Mouse (Mus musculus): Measurements from ENCODE around the gene Gm17482. TPM values are rescaled to one million over a fixed set of nuclear protein-coding genes. Genes with fewer than 3 reads are reported as not detected.
A peak's percentile ranks its signal among the peaks of the same experiment; 100 is the strongest.

The Gm17482 gene
- polyA plus RNA-seq, 1 experiment from 2014 or later, result not detected

DNA sequence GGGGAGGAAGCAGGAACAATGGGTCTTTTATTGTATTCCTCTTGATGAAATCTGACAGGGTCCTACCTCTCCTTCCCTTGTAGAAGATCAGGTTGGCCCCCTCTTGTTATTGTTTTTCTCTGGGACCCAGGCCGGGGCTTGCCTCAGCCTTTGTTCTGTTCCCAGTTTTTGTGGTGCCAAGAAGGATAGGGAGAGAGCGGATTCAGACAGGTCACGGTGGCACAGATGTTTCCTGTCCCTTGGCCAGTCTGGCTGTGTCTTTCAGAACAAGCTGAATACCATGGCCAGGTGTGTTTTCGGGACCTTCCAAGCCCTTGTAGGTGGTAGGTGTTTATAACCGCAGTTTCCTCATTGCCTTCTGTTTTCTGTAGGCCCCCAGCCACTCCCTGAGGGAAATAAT is 14.0 kb upstream of the Gm17482 start:
- Histone ChIP-seq H3K9me3 (ENCODE audit: control insufficient read depth, low read length) (no peaks in the 10 kb centered on the region), H3K27me3 (replicated peaks; ENCODE audit: control insufficient read depth, insufficient read depth, low read length) (no peaks in the 10 kb centered on the region), H3K4me3 (ENCODE audit: low read depth, low read length) (no peak overlapping the region), H3K27ac (ENCODE audit: low read depth, low read length) (no peak overlapping the region), H3K9ac (ENCODE audit: low read depth, low read length) (no peak overlapping the region), H3K4me2 (no peak overlapping the region), H3K4me1 (replicated peaks; ENCODE audit: control insufficient read depth, insufficient read depth, low read length) (no peaks in the 10 kb centered on the region; the same call in 1 of the 2 replicates), H3K36me3 (ENCODE audit: control insufficient read depth, insufficient read depth, low read length) (no peaks in the 10 kb centered on the region)
- ATAC-seq (replicated peaks; ENCODE audit: low FRiP score), result no peak
- no peak for DNase-seq (ENCODE audit: low spot score)
- 63% methylated on average over 5 of the region's 5 CpGs for WGBS

DNA sequence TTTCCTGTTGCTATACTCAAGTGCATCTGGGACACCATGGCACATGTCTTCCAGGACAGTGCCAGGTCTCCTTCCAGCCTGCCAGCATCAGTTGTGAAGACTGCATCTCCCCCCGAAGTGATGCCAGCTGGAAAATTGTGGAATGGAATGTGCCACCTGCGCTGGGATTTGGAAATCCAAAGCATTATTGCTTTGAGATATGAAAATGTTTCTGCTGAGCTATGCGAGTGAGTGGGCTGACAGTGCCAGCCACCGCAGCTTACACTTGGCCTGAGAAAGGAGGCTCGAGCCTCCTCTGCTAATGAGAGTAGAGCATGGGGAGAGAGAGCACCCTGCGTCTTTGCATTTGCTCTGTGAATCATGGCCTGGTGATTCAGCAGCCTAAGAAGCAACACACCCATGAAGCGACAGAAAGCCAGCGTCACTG is 5.9 kb upstream of the Gm17482 start:
- no peaks in the 10 kb centered on the region for H3K9me3 ChIP-seq (ENCODE audit: control insufficient read depth, low read length)
- H3K36me3 ChIP-seq (ENCODE audit: control insufficient read depth, insufficient read depth, low read length), result no peaks in the 10 kb centered on the region
- 75% methylated on average over 8 of the region's 8 CpGs for WGBS
- no peak overlapping the region for H3K9ac ChIP-seq (ENCODE audit: low read depth, low read length)
- no peaks in the 10 kb centered on the region for H3K4me1 ChIP-seq (replicated peaks; ENCODE audit: control insufficient read depth, insufficient read depth, low read length)
- no peak overlapping the region for H3K4me2 ChIP-seq
- H3K27ac ChIP-seq (ENCODE audit: low read depth, low read length), result no peak overlapping the region
- H3K27me3 ChIP-seq (replicated peaks; ENCODE audit: control insufficient read depth, insufficient read depth, low read length), result no peaks in the 10 kb centered on the region
- no peak overlapping the region for H3K4me3 ChIP-seq (ENCODE audit: low read depth, low read length)
- ATAC-seq (replicated peaks; ENCODE audit: low FRiP score), result no peak
- no peak for DNase-seq (ENCODE audit: low spot score)

DNA sequence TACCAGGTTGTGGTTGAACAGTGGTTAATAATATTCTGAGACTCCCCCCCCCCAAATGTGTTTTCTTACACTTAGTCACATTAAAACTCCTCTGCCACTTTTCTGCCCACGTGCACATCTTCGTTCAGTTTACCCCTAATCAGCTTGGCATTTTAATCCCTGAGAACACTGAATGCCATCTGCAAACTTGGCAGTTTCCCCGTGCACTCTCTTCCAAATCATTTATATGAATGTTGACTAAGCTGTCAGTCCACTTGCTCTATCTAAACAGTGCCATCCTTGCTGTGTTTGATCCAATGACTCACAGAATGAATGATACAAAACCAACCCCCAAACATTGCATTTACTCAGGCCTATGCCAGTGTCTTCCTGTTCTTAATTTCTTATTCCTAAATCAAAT is 1.6 kb upstream of the Gm17482 start:
- no peaks in the 10 kb centered on the region for H3K27me3 ChIP-seq (replicated peaks; ENCODE audit: control insufficient read depth, insufficient read depth, low read length)
- H3K4me2 ChIP-seq, result no peak overlapping the region
- H3K9ac ChIP-seq (ENCODE audit: low read depth, low read length), result no peak overlapping the region
- DNase-seq (ENCODE audit: low spot score) (no peak), ATAC-seq (replicated peaks; ENCODE audit: low FRiP score) (no peak)
- no peak overlapping the region for H3K4me3 ChIP-seq (ENCODE audit: low read depth, low read length)
- 68% methylated on average over 3 of the region's 3 CpGs for WGBS
- H3K36me3 ChIP-seq (ENCODE audit: control insufficient read depth, insufficient read depth, low read length), result no peaks in the 10 kb centered on the region
- no peaks in the 10 kb centered on the region for H3K4me1 ChIP-seq (replicated peaks; ENCODE audit: control insufficient read depth, insufficient read depth, low read length)
- no peak overlapping the region for H3K27ac ChIP-seq (ENCODE audit: low read depth, low read length)
- H3K9me3 ChIP-seq (ENCODE audit: control insufficient read depth, low read length), result no peaks in the 10 kb centered on the region

DNA sequence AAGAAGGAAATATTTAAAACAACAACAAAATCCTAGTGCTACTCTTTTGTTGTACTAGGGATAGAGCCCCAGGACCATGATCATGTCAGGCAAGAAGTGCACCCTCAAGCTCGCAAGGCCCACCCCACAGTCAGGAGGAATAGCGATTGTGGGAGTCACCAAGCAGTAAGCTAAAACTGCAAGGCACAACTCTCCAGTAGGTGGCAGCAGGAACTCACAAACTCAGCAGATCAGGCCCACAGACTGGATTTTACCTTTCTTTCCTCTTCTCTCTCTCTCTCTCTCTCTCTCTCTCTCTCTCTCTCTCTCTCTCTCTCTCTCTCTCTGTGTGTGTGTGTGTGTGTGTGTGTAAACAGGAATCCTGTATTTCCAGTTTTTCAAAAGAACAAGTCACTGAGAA is 386 bp downstream of the Gm17482 start:
- WGBS, result 10% methylated on average over 2 of the region's 2 CpGs
- Histone ChIP-seq H3K4me3 (ENCODE audit: low read depth, low read length) (no peak overlapping the region), H3K4me1 (replicated peaks; ENCODE audit: control insufficient read depth, insufficient read depth, low read length) (no peaks in the 10 kb centered on the region), H3K27ac (ENCODE audit: low read depth, low read length) (no peak overlapping the region), H3K36me3 (ENCODE audit: control insufficient read depth, insufficient read depth, low read length) (no peaks in the 10 kb centered on the region), H3K27me3 (replicated peaks; ENCODE audit: control insufficient read depth, insufficient read depth, low read length) (no peaks in the 10 kb centered on the region), H3K9me3 (ENCODE audit: control insufficient read depth, low read length) (no peaks in the 10 kb centered on the region), H3K9ac (ENCODE audit: low read depth, low read length) (no peak overlapping the region), H3K4me2 (no peak overlapping the region)
- ATAC-seq (replicated peaks; ENCODE audit: low FRiP score), result no peak
- peak; percentile 49 for DNase-seq (ENCODE audit: low spot score)

GRCm38 (mm10) chr6:115230557-115230956 is 3.4 kb downstream of the Gm17482 start:
- no peaks in the 10 kb centered on the region for H3K9me3 ChIP-seq (ENCODE audit: control insufficient read depth, low read length)
- WGBS, result 79% methylated on average over 3 of the region's 3 CpGs
- H3K36me3 ChIP-seq (ENCODE audit: control insufficient read depth, insufficient read depth, low read length), result no peaks in the 10 kb centered on the region
- no peaks in the 10 kb centered on the region; the same call in 1 of the 2 replicates for H3K27me3 ChIP-seq (replicated peaks; ENCODE audit: control insufficient read depth, insufficient read depth, low read length)
- no peaks in the 10 kb centered on the region for H3K4me1 ChIP-seq (replicated peaks; ENCODE audit: control insufficient read depth, insufficient read depth, low read length)
- H3K4me2 ChIP-seq, result no peak overlapping the region
- ATAC-seq (replicated peaks; ENCODE audit: low FRiP score) (no peak), DNase-seq (ENCODE audit: low spot score) (no peak)
- no peak overlapping the region for H3K9ac ChIP-seq (ENCODE audit: low read depth, low read length)
- no peak overlapping the region for H3K27ac ChIP-seq (ENCODE audit: low read depth, low read length)
- no peak overlapping the region for H3K4me3 ChIP-seq (ENCODE audit: low read depth, low read length)

DNA sequence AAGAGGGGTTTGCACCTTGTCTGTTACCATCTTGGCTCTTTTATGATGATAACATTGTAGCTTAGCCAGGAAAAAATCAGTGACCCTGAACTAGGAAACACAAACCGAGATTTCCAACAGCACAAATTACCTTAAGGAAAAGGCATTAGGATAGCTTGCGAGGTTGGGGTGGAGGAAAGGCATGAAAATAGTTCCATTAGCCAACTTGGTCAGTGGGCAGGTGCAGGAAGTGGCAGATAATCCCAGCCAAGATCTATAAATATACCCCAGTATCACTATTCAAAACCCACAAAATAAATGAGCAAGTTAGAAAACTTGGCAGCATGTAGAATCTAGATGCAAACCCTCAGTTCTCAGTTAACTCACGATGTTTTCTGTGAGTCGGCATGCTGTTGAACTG is 4.7 kb downstream of the Gm17482 start:
- no peaks in the 10 kb centered on the region for H3K9me3 ChIP-seq (ENCODE audit: control insufficient read depth, low read length)
- 76% methylated on average over 4 of the region's 4 CpGs for WGBS
- no peaks in the 10 kb centered on the region; the same call in 1 of the 2 replicates for H3K27me3 ChIP-seq (replicated peaks; ENCODE audit: control insufficient read depth, insufficient read depth, low read length)
- H3K36me3 ChIP-seq (ENCODE audit: control insufficient read depth, insufficient read depth, low read length), result no peaks in the 10 kb centered on the region
- ATAC-seq (replicated peaks; ENCODE audit: low FRiP score) (no peak), DNase-seq (ENCODE audit: low spot score) (no peak)
- H3K4me2 ChIP-seq, result no peak overlapping the region
- no peak overlapping the region for H3K4me3 ChIP-seq (ENCODE audit: low read depth, low read length)
- no peak overlapping the region for H3K27ac ChIP-seq (ENCODE audit: low read depth, low read length)
- no peaks in the 10 kb centered on the region for H3K4me1 ChIP-seq (replicated peaks; ENCODE audit: control insufficient read depth, insufficient read depth, low read length)
- H3K9ac ChIP-seq (ENCODE audit: low read depth, low read length), result no peak overlapping the region

GRCm38 (mm10) chr6:115232562-115232961 is 5.4 kb downstream of the Gm17482 start:
- no peak overlapping the region for H3K27ac ChIP-seq (ENCODE audit: low read depth, low read length)
- H3K4me2 ChIP-seq, result no peak overlapping the region
- WGBS, result 69% methylated on average over 1 of the region's 1 CpGs
- no peaks in the 10 kb centered on the region for H3K36me3 ChIP-seq (ENCODE audit: control insufficient read depth, insufficient read depth, low read length)
- H3K4me1 ChIP-seq (replicated peaks; ENCODE audit: control insufficient read depth, insufficient read depth, low read length), result no peaks in the 10 kb centered on the region
- DNase-seq (ENCODE audit: low spot score) (no peak), ATAC-seq (replicated peaks; ENCODE audit: low FRiP score) (no peak)
- no peaks in the 10 kb centered on the region; the same call in 1 of the 2 replicates for H3K27me3 ChIP-seq (replicated peaks; ENCODE audit: control insufficient read depth, insufficient read depth, low read length)
- H3K4me3 ChIP-seq (ENCODE audit: low read depth, low read length), result no peak overlapping the region
- H3K9ac ChIP-seq (ENCODE audit: low read depth, low read length), result no peak overlapping the region
- no peaks in the 10 kb centered on the region for H3K9me3 ChIP-seq (ENCODE audit: control insufficient read depth, low read length)

GRCm38 (mm10) chr6:115238031-115239027 is 11.2 kb downstream of the Gm17482 start:
- no peak overlapping the region for H3K9ac ChIP-seq (ENCODE audit: low read depth, low read length)
- DNase-seq (ENCODE audit: low spot score), result no peak
- H3K36me3 ChIP-seq (ENCODE audit: control insufficient read depth, insufficient read depth, low read length), result no peaks in the 10 kb centered on the region
- no peak overlapping the region for H3K4me3 ChIP-seq (ENCODE audit: low read depth, low read length)
- H3K9me3 ChIP-seq (ENCODE audit: control insufficient read depth, low read length), result no peaks in the 10 kb centered on the region
- no peak overlapping the region for H3K4me2 ChIP-seq
- 82% methylated on average over 9 of the region's 9 CpGs for WGBS
- H3K27me3 ChIP-seq (replicated peaks; ENCODE audit: control insufficient read depth, insufficient read depth, low read length), result no peaks in the 10 kb centered on the region; the same call in 1 of the 2 replicates
- no peak overlapping the region for H3K27ac ChIP-seq (ENCODE audit: low read depth, low read length)
- no peaks in the 10 kb centered on the region for H3K4me1 ChIP-seq (replicated peaks; ENCODE audit: control insufficient read depth, insufficient read depth, low read length)
- ATAC-seq (replicated peaks; ENCODE audit: low FRiP score), result no peak

DNA sequence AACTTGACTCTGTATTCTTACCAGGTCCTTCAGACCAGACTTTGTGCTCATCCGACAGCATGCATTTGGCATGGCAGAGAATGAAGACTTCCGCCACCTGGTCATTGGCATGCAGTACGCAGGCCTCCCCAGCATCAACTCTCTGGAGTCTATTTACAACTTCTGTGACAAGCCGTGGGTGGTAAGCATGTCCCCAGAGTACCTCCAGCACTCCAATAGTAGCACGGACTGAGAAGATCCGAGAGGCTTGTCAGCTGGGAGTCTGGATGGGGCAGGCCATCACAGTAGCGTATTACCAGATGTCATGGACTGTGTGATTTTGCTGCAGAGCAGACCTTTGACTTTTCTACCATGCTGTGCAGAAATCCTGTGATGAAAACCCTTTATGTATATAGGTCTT is 12.2 kb downstream of the Gm17482 start:
- Histone ChIP-seq H3K4me3 (ENCODE audit: low read depth, low read length) (no peak overlapping the region), H3K27me3 (replicated peaks; ENCODE audit: control insufficient read depth, insufficient read depth, low read length) (no peaks in the 10 kb centered on the region; the same call in 1 of the 2 replicates), H3K4me1 (replicated peaks; ENCODE audit: control insufficient read depth, insufficient read depth, low read length) (no peaks in the 10 kb centered on the region), H3K4me2 (no peak overlapping the region), H3K27ac (ENCODE audit: low read depth, low read length) (no peak overlapping the region), H3K36me3 (ENCODE audit: control insufficient read depth, insufficient read depth, low read length) (no peaks in the 10 kb centered on the region), H3K9ac (ENCODE audit: low read depth, low read length) (no peak overlapping the region), H3K9me3 (ENCODE audit: control insufficient read depth, low read length) (no peaks in the 10 kb centered on the region)
- DNase-seq (ENCODE audit: low spot score) (no peak), ATAC-seq (replicated peaks; ENCODE audit: low FRiP score) (no peak)
- WGBS, result 88% methylated on average over 7 of the region's 7 CpGs

Measured in liver, embryonic 11.5 days (tissue).